Mouse (Mus musculus): ENCODE measurements around the gene AU040320. TPM values are rescaled to one million over a fixed set of nuclear protein-coding genes. Genes with fewer than 3 reads are reported as not detected.

Gene AU040320
- total and polyA plus RNA-seq, 3 experiments, result 3.0 to 17.0 (median 15.2) TPM

GRCm38 (mm10) chr4:126831122-126831521, 77.8 kb downstream of the AU040320 start:
- Histone ChIP-seq H3K4me2 (ENCODE audit: insufficient read depth, low read depth, poor library complexity, severe bottlenecking) (no peak overlapping the region), H3K36me3 (replicated peaks in 1 of 2; ENCODE audit: control insufficient read depth in 1 of 2, insufficient read depth in 1 of 2, low read length in 1 of 2) (peaks cover 32 to 62% of the 10 kb centered on the region in 2 experiments), H3K27ac (ENCODE audit: insufficient read depth, low read depth) (no peak overlapping the region), H3K9ac (ENCODE audit: insufficient read depth, low read depth) (no peak overlapping the region), H3K4me1 (ENCODE audit: control insufficient read depth in 1 of 2, insufficient read depth in 2 of 2) (peaks cover 5 to 9% of the 10 kb centered on the region in 2 experiments), H3K4me3 (replicated peaks in 1 of 3; ENCODE audit: low read depth in 2 of 3, low read length in 2 of 3, poor library complexity in 1 of 3) (no peak overlapping the region), H3K79me2 (replicated peaks; ENCODE audit: control insufficient read depth, extremely low read depth, insufficient read depth, poor library complexity, severe bottlenecking) (no peaks in the 10 kb centered on the region), H3K27me3 (replicated peaks) (no peaks in the 10 kb centered on the region), H3K9me3 (replicated peaks; ENCODE audit: low read length) (no peaks in the 10 kb centered on the region)
- dilution Hi-C loops (cut with MboI; ENCODE audit: extremely low pct_ligation_motif_present, extremely low pct_unique_long_range_greater_than_20kb, low sequenced_read_pairs) (no loop called here), in situ Hi-C loops (cut with MboI; ENCODE audit: low pct_ligation_motif_present, low pct_unique_long_range_greater_than_20kb, low sequenced_read_pairs) (no loop called here)
- no peak for DNase-seq (ENCODE audit: extremely low read depth)
- TF ChIP-seq CHD2 (IDR thresholded peaks at IDR 0.05; ENCODE audit: low read length) (no peak), CTCF (conservative IDR thresholded peaks at IDR 0.05 in 1 of 2, IDR thresholded peaks at IDR 0.05 in 1 of 2; ENCODE audit: low read depth in 2 of 2, low read length in 2 of 2) (no peak), POLR2AphosphoS2 (IDR thresholded peaks at IDR 0.05; ENCODE audit: low read depth, low read length) (no peak), PAX5 (IDR thresholded peaks at IDR 0.05; ENCODE audit: low read length) (no peak), JUN (IDR thresholded peaks at IDR 0.05; ENCODE audit: insufficient read depth, low read depth, low read length) (no peak), BHLHE40 (IDR thresholded peaks at IDR 0.05; ENCODE audit: low read depth, low read length) (no peak), ELF1 (IDR thresholded peaks at IDR 0.05; ENCODE audit: low read depth, low read length) (no peak), MYC (IDR thresholded peaks at IDR 0.05; ENCODE audit: low read depth, low read length) (no peak)

- Histone ChIP-seq H3K4me2 (ENCODE audit: insufficient read depth, low read depth, poor library complexity, severe bottlenecking) (no peak overlapping the region), H3K4me1 (ENCODE audit: control insufficient read depth in 1 of 2, insufficient read depth in 2 of 2) (no peaks in the 10 kb centered on the region), H3K27me3 (replicated peaks) (no peaks in the 10 kb centered on the region), H3K27ac (ENCODE audit: insufficient read depth, low read depth) (no peak overlapping the region), H3K79me2 (replicated peaks; ENCODE audit: control insufficient read depth, extremely low read depth, insufficient read depth, poor library complexity, severe bottlenecking) (no peaks in the 10 kb centered on the region), H3K36me3 (replicated peaks in 1 of 2; ENCODE audit: control insufficient read depth in 1 of 2, insufficient read depth in 1 of 2, low read length in 1 of 2) (peaks cover 60 to 91% of the 10 kb centered on the region in 2 experiments), H3K9ac (ENCODE audit: insufficient read depth, low read depth) (no peak overlapping the region), H3K9me3 (replicated peaks; ENCODE audit: low read length) (no peaks in the 10 kb centered on the region), H3K4me3 (replicated peaks in 1 of 3; ENCODE audit: low read depth in 2 of 3, low read length in 2 of 3, poor library complexity in 1 of 3) (no peak overlapping the region)
- no peak for DNase-seq (ENCODE audit: extremely low read depth)
- TF ChIP-seq SIN3A (IDR thresholded peaks at IDR 0.05; ENCODE audit: low read length) (no peak), PAX5 (IDR thresholded peaks at IDR 0.05; ENCODE audit: low read length) (no peak), NRF1 (IDR thresholded peaks at IDR 0.05; ENCODE audit: low read depth, low read length) (no peak), POLR2A (IDR thresholded peaks at IDR 0.05; ENCODE audit: low read depth, low read length) (no peak), ELF1 (IDR thresholded peaks at IDR 0.05; ENCODE audit: low read depth, low read length) (no peak), E2F4 (IDR thresholded peaks at IDR 0.05; ENCODE audit: insufficient replicate concordance, low read depth, low read length) (no peak), CHD1 (IDR thresholded peaks at IDR 0.05; ENCODE audit: low read depth, low read length) (no peak), SMC3 (IDR thresholded peaks at IDR 0.05; ENCODE audit: low read depth, low read length) (no peak), ETS1 (conservative IDR thresholded peaks at IDR 0.05; ENCODE audit: low read depth, low read length) (no peak), JUND (conservative IDR thresholded peaks at IDR 0.05; ENCODE audit: low read depth, low read length) (no peak), RCOR1 (conservative IDR thresholded peaks at IDR 0.05; ENCODE audit: low read depth, low read length) (no peak), CTCF (conservative IDR thresholded peaks at IDR 0.05 in 1 of 2, IDR thresholded peaks at IDR 0.05 in 1 of 2; ENCODE audit: low read depth in 2 of 2, low read length in 2 of 2) (no peak), TCF12 (IDR thresholded peaks at IDR 0.05; ENCODE audit: low read depth, low read length) (no peak), KAT2A (IDR thresholded peaks at IDR 0.05; ENCODE audit: insufficient replicate concordance, low read length) (no peak)
- dilution Hi-C loops (cut with MboI; ENCODE audit: extremely low pct_ligation_motif_present, extremely low pct_unique_long_range_greater_than_20kb, low sequenced_read_pairs), result no loop called here
- in situ Hi-C loops (cut with MboI; ENCODE audit: low pct_ligation_motif_present, low pct_unique_long_range_greater_than_20kb, low sequenced_read_pairs), result no loop called here
Measured at GRCm38 (mm10) chr4:126838799-126839198, 85.5 kb downstream of the AU040320 start.
